Mouse (Mus musculus): ENCODE results near the gene Alk. TPM values are rescaled to one million over a fixed set of nuclear protein-coding genes. Genes with fewer than 3 reads are reported as not detected.

Alk gene
- polyA plus RNA-seq, 1 experiment: not detected

- Histone ChIP-seq H3K27ac (ENCODE audit: insufficient read depth, low read depth, low read length) (no peak overlapping the region), H3K4me3 (ENCODE audit: insufficient read depth, low read depth, low read length) (no peak overlapping the region), H3K4me1 (ENCODE audit: control insufficient read depth, insufficient read depth, low read length) (no peaks in the 10 kb centered on the region)
- WGBS: 75% methylated on average over 8 of the region's 8 CpGs
- TF ChIP-seq CTCF (IDR thresholded peaks at IDR 0.05; ENCODE audit: insufficient read depth, low read depth, low read length): no peak
- TF ChIP-seq POLR2A (IDR thresholded peaks at IDR 0.05; ENCODE audit: insufficient read depth, low read depth, low read length): no peak
Measured at GRCm38 (mm10) chr17:72275391-72275904, 329.0 kb downstream of the Alk start.

GRCm38 (mm10) chr17:72274205-72274604 lies 330.2 kb downstream of the Alk start:
- H3K27ac ChIP-seq (ENCODE audit: insufficient read depth, low read depth, low read length): no peak overlapping the region
- H3K4me3 ChIP-seq (ENCODE audit: insufficient read depth, low read depth, low read length): no peak overlapping the region
- no peaks in the 10 kb centered on the region for H3K4me1 ChIP-seq (ENCODE audit: control insufficient read depth, insufficient read depth, low read length)
- TF ChIP-seq POLR2A (IDR thresholded peaks at IDR 0.05; ENCODE audit: insufficient read depth, low read depth, low read length) (no peak), CTCF (IDR thresholded peaks at IDR 0.05; ENCODE audit: insufficient read depth, low read depth, low read length) (no peak)
- 91% methylated on average over 5 of the region's 5 CpGs for WGBS

DNA sequence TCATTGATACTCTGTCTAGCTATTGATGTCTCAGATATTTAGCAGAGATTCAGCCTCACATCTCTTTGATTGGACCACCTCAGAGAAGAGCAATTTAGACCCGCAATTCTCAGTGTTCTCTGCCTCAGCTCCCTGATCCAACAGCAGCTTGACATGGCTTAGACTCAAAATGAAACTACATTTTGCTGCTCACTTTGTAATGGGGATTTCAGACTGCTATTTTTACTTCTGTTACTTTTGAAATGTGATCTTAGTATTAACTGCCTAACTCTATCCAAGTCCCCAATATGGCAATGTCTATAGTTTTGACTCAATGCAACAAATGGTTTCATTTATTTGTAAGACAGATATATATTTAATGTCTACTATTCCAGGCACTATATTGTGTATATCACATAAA lies 332.8 kb downstream of the Alk start:
- H3K4me3 ChIP-seq (ENCODE audit: insufficient read depth, low read depth, low read length): no peak overlapping the region
- no peaks in the 10 kb centered on the region for H3K4me1 ChIP-seq (ENCODE audit: control insufficient read depth, insufficient read depth, low read length)
- WGBS: 73% methylated on average over 1 of the region's 1 CpGs
- H3K27ac ChIP-seq (ENCODE audit: insufficient read depth, low read depth, low read length): no peak overlapping the region
- TF ChIP-seq POLR2A (IDR thresholded peaks at IDR 0.05; ENCODE audit: insufficient read depth, low read depth, low read length): no peak
- no peak for TF ChIP-seq CTCF (IDR thresholded peaks at IDR 0.05; ENCODE audit: insufficient read depth, low read depth, low read length)

DNA sequence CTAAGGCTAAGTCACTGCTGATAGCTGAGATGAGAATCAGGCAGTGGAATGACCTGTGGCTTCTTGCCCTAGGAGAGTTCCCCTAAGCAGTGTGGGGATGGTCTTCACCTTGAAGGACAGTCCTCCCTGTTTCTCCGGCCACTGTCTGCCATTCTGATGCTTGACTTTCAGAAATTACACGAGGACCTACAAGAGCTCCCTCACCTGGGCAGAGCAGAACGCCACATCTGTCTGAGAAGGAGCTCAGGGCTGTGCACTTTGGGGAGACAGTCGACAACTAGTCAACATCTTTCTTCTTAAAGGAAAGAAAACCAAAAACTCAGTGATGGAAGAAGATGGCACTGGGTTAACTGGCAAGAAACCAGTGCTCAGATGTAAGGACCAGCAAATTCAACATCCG lies 335.9 kb downstream of the Alk start:
- Histone ChIP-seq H3K4me1 (ENCODE audit: control insufficient read depth, insufficient read depth, low read length) (no peaks in the 10 kb centered on the region), H3K4me3 (ENCODE audit: insufficient read depth, low read depth, low read length) (no peak overlapping the region), H3K27ac (ENCODE audit: insufficient read depth, low read depth, low read length) (no peak overlapping the region)
- WGBS: 87% methylated on average over 5 of the region's 5 CpGs
- TF ChIP-seq CTCF (IDR thresholded peaks at IDR 0.05; ENCODE audit: insufficient read depth, low read depth, low read length) (no peak), POLR2A (IDR thresholded peaks at IDR 0.05; ENCODE audit: insufficient read depth, low read depth, low read length) (no peak)

DNA sequence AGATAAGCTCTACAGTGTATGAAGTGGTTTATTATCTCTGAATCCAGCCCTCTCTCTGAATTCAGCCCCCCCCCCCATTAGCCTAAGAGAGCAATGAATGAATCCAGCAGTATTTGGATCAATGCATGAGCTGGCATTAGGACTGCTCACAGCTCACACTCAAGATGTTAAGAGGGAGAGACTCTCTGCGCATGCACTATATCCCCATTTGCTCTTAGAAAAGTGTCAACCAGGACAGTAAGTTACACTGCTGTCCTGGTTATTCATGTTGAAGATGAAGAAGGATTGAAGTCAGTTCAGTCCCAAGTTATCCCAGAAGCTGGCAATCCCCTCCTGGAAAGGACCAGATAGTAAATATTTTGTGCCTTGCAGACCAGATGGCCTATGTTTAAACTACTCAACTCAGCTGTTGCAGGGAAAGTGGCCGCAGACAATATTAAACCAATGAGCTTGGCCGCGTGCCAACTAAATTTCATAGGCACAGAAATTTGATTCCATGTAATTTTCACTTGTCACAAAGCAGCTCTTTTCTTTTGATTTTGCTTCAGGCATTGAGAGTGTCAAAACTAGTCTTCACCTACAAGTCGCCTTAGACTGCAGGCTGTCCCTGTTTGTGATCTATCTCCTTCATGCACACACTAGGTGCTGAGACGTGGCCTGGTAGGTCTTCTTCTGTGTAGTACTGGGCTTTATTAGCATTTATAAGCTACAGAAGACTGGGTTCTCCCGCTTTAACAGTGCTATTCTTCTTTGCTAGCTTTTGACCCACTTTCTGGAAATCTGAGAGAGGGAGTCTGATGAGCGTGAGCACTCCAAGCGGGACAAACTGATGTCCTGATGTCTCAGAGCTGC lies 339.0 kb downstream of the Alk start:
- no peak for TF ChIP-seq CTCF (IDR thresholded peaks at IDR 0.05; ENCODE audit: insufficient read depth, low read depth, low read length)
- H3K4me1 ChIP-seq (ENCODE audit: control insufficient read depth, insufficient read depth, low read length): no peaks in the 10 kb centered on the region
- WGBS: 91% methylated on average over 9 of the region's 9 CpGs
- H3K27ac ChIP-seq (ENCODE audit: insufficient read depth, low read depth, low read length): no peak overlapping the region
- no peak overlapping the region for H3K4me3 ChIP-seq (ENCODE audit: insufficient read depth, low read depth, low read length)

DNA sequence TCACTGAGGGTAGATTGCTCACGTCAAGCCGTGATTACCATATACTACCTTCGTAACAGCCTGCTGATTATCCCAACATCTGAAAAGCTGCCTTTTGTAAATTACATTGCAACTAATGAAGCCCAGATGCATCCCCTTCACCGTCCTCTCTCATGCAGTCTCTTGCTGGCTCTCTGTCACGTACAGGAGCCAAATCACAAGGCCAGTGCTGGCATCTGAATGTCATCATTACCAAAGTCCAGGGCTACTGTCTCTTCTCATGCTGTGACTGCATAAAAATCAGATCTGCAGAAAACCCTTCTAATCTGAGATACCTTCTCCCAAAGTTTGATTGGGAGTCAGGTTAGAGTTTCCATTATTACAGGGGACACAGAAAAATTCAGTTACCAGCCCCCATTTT lies 351.0 kb downstream of the Alk start:
- no peak for TF ChIP-seq CTCF (IDR thresholded peaks at IDR 0.05; ENCODE audit: insufficient read depth, low read depth, low read length)
- no peak for TF ChIP-seq POLR2A (IDR thresholded peaks at IDR 0.05; ENCODE audit: insufficient read depth, low read depth, low read length)
- Histone ChIP-seq H3K4me3 (ENCODE audit: insufficient read depth, low read depth, low read length) (no peak overlapping the region), H3K4me1 (ENCODE audit: control insufficient read depth, insufficient read depth, low read length) (no peaks in the 10 kb centered on the region), H3K27ac (ENCODE audit: insufficient read depth, low read depth, low read length) (no peak overlapping the region)
- WGBS: 78% methylated on average over 5 of the region's 5 CpGs

GRCm38 (mm10) chr17:72251554-72251953 lies 352.9 kb downstream of the Alk start:
- H3K4me1 ChIP-seq (ENCODE audit: control insufficient read depth, insufficient read depth, low read length): no peaks in the 10 kb centered on the region

DNA sequence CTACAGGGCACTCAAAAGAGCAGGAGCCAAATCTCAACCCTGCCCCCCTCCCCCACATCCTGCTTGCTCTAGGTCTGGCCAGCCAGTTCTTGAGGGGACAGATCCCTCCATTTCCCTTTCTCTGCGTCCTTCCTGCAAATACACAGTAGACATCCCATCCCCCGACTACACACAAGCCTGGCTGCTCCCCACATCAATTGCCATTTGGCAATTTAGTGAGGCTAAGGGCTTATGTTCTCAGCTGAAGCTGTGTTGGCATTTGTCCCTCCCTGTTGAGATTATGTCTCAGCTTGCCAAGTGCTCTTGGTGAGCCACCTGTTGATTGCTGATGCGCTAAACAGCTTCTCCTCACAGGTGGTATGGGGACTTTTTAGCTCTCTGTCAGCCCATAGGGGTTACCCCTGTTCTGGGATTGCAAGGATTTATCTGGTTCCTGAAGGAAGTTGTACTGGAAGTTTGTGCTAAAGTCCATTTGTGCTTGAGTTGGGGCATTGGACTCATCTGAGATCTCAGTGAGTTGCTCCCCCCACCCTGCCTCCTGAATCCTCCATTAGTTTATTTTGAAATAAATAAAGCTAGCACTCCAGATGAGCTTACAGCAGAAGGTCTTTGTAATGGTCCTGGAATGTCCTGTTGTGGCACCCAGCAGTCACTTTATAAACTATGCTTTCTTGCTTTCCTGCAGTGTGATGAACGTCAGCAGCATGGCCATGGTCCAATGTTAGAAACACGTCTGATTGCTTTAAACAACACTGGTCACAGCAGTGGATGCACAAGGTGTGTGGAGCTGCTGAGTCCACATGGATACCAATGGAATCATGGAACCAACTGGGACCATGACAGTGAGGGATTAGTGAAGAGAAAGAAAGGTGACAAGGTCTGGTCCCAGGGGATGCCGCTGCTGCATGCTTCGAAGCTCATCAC lies 353.7 kb downstream of the Alk start:
- WGBS: 55% methylated on average over 7 of the region's 7 CpGs
- TF ChIP-seq CTCF (IDR thresholded peaks at IDR 0.05; ENCODE audit: insufficient read depth, low read depth, low read length) (no peak), POLR2A (IDR thresholded peaks at IDR 0.05; ENCODE audit: insufficient read depth, low read depth, low read length) (no peak)
- no peaks in the 10 kb centered on the region for H3K4me1 ChIP-seq (ENCODE audit: control insufficient read depth, insufficient read depth, low read length)
- no peak overlapping the region for H3K4me3 ChIP-seq (ENCODE audit: insufficient read depth, low read depth, low read length)
- no peak overlapping the region for H3K27ac ChIP-seq (ENCODE audit: insufficient read depth, low read depth, low read length)

More at GRCm38 (mm10) chr17:72251554-72251953, 352.9 kb downstream of the Alk start:
- WGBS: 83% methylated on average over 4 of the region's 4 CpGs
- H3K27ac ChIP-seq (ENCODE audit: insufficient read depth, low read depth, low read length): no peak overlapping the region
- no peak overlapping the region for H3K4me3 ChIP-seq (ENCODE audit: insufficient read depth, low read depth, low read length)
- TF ChIP-seq POLR2A (IDR thresholded peaks at IDR 0.05; ENCODE audit: insufficient read depth, low read depth, low read length) (no peak), CTCF (IDR thresholded peaks at IDR 0.05; ENCODE audit: insufficient read depth, low read depth, low read length) (no peak)

DNA sequence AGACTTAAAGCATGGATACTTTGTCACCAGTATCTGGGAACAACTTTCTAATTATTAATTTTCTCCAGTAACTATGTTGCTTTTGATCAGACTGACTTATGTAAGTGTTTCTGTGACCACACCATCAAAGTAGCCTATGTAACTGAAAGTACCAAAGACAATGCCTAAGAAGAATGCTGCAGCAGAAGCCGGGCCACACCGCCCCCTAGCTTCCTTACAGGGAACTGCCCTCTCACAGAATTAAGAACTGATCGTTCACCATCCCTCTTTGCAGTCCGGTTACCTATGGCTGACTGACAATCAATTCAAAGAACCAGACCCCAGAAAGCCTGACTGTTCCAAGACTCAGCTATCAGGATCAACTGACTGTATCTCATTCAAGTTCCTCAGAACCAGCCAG lies 362.4 kb downstream of the Alk start:
- TF ChIP-seq CTCF (IDR thresholded peaks at IDR 0.05; ENCODE audit: insufficient read depth, low read depth, low read length) (0 out of 2 replicates have a peak, but pooled peaks have one; percentile 28), POLR2A (IDR thresholded peaks at IDR 0.05; ENCODE audit: insufficient read depth, low read depth, low read length) (no peak)
- no peaks in the 10 kb centered on the region for H3K4me1 ChIP-seq (ENCODE audit: control insufficient read depth, insufficient read depth, low read length)
- H3K4me3 ChIP-seq (ENCODE audit: insufficient read depth, low read depth, low read length): no peak overlapping the region
- WGBS: 31% methylated on average over 4 of the region's 4 CpGs
- no peak overlapping the region for H3K27ac ChIP-seq (ENCODE audit: insufficient read depth, low read depth, low read length)
